Mouse (Mus musculus): ENCODE data around the gene Tnfsf13b.

The Tnfsf13b gene

DNA sequence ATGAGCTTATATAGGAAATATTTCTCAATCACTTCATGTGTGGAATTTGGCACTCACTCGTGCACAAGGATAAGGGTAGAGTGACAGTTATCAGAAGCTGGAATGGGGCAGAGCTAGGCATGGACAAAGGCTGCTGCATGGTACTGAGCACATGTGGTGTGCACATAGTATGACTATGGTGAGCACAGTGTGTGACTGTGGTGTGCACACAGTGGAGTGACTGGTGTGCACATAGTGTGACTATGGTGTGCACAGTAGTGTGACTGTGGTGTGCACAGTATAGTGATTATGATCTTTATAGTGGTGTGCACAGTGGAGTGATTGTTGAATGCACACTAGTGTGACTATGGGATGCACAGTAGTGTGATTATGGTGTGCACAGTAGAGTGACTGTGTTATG, 39.5 kb downstream of the Tnfsf13b start:
- DNase-seq (ENCODE audit: low spot score in 2 of 2) = no peak

DNA sequence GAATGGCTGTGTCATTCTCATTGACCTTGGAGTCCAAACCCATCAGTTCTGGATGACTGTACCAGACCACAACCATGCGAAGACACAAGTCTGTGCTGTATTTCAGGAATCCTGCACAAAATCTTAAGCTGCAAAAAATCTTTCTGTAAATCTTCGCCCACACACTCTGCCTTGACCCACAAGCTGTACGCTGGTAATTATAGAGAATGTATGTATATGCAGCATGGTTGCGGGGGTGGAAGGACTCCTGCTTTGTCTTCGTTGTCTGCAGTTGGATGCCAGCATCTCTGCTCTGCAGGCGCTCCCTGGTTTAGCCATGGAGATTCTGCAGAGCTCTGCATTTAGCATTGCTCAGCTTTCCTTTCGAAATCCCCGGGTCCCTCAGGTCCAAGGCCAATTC, 42.9 kb downstream of the Tnfsf13b start:
- DNase-seq (ENCODE audit: low spot score in 2 of 2) = no peak

DNA sequence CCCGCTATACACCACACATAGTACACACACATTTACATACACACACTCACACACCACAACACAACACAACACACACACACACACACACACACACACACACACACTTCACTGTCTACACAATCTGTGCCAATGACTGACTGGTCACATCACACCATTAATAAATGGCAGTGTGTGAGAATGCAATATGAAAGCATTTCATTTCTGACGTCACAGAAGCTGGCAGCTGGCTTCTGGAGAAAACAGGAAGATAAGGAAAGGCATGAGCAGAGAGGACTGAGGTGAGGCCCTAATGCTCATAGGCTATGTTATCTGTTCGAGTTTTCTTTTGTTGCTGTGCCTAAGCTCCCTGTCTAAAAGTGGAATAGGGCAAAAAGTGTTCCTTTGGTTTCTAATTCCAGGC, 45.3 kb downstream of the Tnfsf13b start:
- DNase-seq (ENCODE audit: low spot score in 2 of 2) = no peak

DNA sequence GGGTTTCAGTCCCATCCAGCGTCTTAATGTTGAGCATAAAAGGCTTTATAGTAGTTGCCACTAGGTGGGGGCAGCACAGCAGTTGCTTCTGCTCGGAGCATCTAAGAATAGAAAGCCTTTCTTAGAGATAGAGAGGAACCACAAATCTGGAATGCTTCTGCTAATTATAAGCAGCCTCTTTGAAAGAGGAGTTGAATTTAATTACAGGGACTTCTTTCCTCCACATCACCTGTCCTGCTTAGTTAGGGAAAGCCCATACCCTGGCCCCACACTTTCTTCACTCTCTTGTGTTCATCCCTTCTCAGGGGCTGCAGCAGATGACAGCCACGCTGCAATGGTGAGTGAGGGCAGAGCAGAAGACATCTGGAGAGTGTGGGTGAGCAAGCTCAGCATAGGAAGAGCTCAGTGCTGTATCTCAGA, 47.3 kb downstream of the Tnfsf13b start:
- DNase-seq (ENCODE audit: low spot score in 2 of 2) = no peak

DNA sequence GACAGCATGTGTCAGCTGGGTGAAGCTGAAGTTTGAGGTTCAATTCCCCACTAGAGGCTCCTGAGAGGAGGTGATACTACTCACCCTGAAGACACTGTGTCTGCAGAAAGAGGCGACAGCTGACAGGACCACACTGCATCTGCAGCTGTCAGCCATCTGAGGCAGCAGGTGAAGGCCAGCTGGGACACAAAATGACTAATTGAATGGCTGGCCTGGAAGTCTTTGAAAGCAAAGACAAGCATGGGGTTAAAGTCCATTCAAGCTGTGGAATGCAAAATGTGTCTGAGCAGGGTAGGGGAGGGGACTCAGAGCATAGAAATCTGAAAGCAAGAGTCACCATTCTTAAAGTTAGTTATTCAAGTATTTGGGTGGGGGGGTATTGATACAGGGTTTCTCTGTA, 54.7 kb downstream of the Tnfsf13b start:
- DNase-seq (ENCODE audit: low spot score in 2 of 2) = no peak

DNA sequence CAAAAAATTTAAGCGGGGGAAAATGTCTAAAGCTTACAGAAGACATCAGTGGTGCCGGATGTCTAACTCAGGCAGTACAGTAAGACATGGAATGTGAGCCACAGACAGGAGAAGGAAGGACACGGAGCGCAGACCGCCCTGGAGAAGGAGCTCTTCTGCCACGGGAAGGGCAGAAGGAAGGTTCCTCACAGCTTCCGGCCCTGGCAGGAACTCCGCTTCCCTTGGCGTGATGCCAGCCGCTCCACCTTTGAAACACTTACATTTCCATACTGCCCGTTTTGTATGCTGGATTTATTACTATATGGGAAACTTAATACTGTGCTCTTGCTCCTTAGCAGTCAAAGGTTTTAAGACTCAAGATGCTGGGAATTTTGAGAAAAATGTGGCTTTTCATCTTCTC, 60.6 kb downstream of the Tnfsf13b start:
- DNase-seq (ENCODE audit: low spot score in 2 of 2) = no peak

DNA sequence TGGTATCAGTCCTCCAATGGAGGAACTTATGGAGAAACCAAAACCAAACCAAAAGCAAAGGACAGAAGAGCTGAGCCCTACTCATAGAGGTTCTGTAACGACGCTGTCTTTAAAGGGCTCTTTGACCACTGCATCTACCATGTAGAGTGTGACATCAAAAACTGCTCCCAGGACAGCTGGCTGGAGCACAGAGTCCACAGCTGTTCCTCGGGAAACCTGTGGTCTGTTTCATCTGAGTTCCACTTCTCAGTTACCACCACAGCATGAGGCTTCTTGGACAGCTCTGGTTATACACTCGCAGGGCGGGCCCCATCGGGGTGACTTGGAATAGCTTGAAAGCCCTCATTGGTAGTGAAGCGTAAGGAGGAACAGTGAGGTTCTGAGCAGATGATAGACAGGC, 61.5 kb downstream of the Tnfsf13b start:
- no peak for DNase-seq (ENCODE audit: low spot score in 2 of 2)

DNA sequence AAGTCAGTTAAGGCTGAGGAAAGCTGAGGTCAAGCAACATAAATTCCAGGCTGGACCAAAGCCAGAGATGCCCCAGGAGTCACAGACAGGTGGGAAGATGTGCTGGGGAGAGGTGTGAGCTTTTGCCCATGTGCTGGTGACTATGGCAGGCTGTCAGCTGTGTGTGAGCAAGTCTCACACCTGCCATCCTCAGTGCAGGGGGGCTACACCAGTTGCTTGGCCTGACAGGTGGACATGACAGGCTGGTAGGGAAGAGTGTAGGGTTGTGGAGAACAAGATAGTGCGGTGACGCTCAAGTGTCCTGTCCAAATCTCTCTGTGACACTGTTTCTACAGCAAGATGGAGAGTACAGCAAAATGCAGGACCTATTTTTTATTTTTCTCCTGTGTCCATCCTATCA, 66.1 kb downstream of the Tnfsf13b start:
- no peak for DNase-seq (ENCODE audit: low spot score in 2 of 2)

Data from thymus, postnatal 10 days (tissue).